ENCODE assay signal across 9 mouse cellular contexts in genomic region chr19:4879324-4879703, GRCm38 (mm10). TPM values are rescaled to one million over a fixed set of nuclear protein-coding genes. Genes with fewer than 3 reads are reported as not detected.
DNase-seq lines count a peak whose midpoint lies in the region; ATAC-seq and TF ChIP-seq lines count a peak whose summit lies in the region.
"Had no signal": no experiment of that assay in that cellular context is flagged by ENCODE, and none has a peak within 500 bp of the region (broad histone marks: within the 10 kb centered on the region; RNA-seq: fewer than 3 reads in every experiment).

No protein-coding gene starts in this region.

- H3K4me2 ChIP-seq in hindbrain, embryonic 11.5 days (replicated peaks; ENCODE audit: low read depth, low read length): peak overlapping the region; percentile 89

- no peak for TF ChIP-seq CTCF in ES-Bruce4 (IDR thresholded peaks at IDR 0.05; ENCODE audit: low read depth, low read length)

- no peak for ATAC-seq in hindbrain, embryonic 11.5 days (ENCODE audit: low FRiP score)

- TF ChIP-seq POLR2A in ES-Bruce4 (IDR thresholded peaks at IDR 0.05; ENCODE audit: insufficient read depth, low read length): no peak

- H3K4me3 ChIP-seq in heart, embryonic 10.5 days: peak overlapping the region; percentile 95
- peak overlapping the region; percentile 87 for H3K4me3 ChIP-seq in ES-Bruce4 (ENCODE audit: low read depth, low read length)
- H3K4me3 ChIP-seq in hindbrain, embryonic 11.5 days (ENCODE audit: low read depth, low read length): peak overlapping the region; percentile 62
- peak overlapping the region; percentile 94 for H3K4me3 ChIP-seq in midbrain, embryonic 10.5 days

- peak overlapping the region; percentile 70 for H3K9ac ChIP-seq in ES-Bruce4 (ENCODE audit: low read depth, poor library complexity, severe bottlenecking)
- no peak overlapping the region for H3K9ac ChIP-seq in hindbrain, embryonic 11.5 days (ENCODE audit: low read depth, low read length)

- no peak for TF ChIP-seq EP300 in ES-Bruce4 (IDR thresholded peaks at IDR 0.05; ENCODE audit: insufficient read depth, low read depth, low read length)

- no peak overlapping the region for H3K27ac ChIP-seq in heart, embryonic 10.5 days
- H3K27ac ChIP-seq in ES-Bruce4 (ENCODE audit: insufficient read depth, low read length): no peak overlapping the region
- H3K27ac ChIP-seq in hindbrain, embryonic 11.5 days (ENCODE audit: low read depth, low read length): no peak overlapping the region
- no peak overlapping the region for H3K27ac ChIP-seq in midbrain, embryonic 10.5 days (replicated peaks)

- H3K9me3 ChIP-seq in heart, embryonic 10.5 days: no peaks in the 10 kb centered on the region
- no peaks in the 10 kb centered on the region for H3K9me3 ChIP-seq in ES-Bruce4 (replicated peaks; ENCODE audit: control insufficient read depth, insufficient read depth, low read length, poor library complexity, severe bottlenecking)
- H3K9me3 ChIP-seq in hindbrain, embryonic 11.5 days (ENCODE audit: control insufficient read depth, low read length): no peaks in the 10 kb centered on the region
- no peaks in the 10 kb centered on the region for H3K9me3 ChIP-seq in midbrain, embryonic 10.5 days (replicated peaks)

- peaks cover 30% of the 10 kb centered on the region for H3K4me1 ChIP-seq in heart, embryonic 10.5 days
- H3K4me1 ChIP-seq in ES-Bruce4 (ENCODE audit: control insufficient read depth, insufficient read depth, low read length): peaks cover 2% of the 10 kb centered on the region
- H3K4me1 ChIP-seq in hindbrain, embryonic 11.5 days (replicated peaks; ENCODE audit: control insufficient read depth, insufficient read depth, low read length): peaks cover 2% of the 10 kb centered on the region; the same call in 1 of the 2 replicates
- H3K4me1 ChIP-seq in midbrain, embryonic 10.5 days: peaks cover 41% of the 10 kb centered on the region

- H3K27me3 ChIP-seq in heart, embryonic 10.5 days (ENCODE audit: insufficient read depth, poor library complexity, severe bottlenecking): peaks cover 3% of the 10 kb centered on the region; the same call in 1 of the 2 replicates
- H3K27me3 ChIP-seq in ES-Bruce4 (ENCODE audit: control insufficient read depth, insufficient read depth, low read length, poor library complexity, severe bottlenecking): no peaks in the 10 kb centered on the region
- no peaks in the 10 kb centered on the region for H3K27me3 ChIP-seq in hindbrain, embryonic 11.5 days (ENCODE audit: control insufficient read depth, insufficient read depth, low read length)
- H3K27me3 ChIP-seq in midbrain, embryonic 10.5 days (ENCODE audit: low read depth, poor library complexity, severe bottlenecking): peaks cover 12% of the 10 kb centered on the region

- 70% methylated on average over 10 of the region's 10 CpGs for WGBS in heart, embryonic 10.5 days
- WGBS in hindbrain, embryonic 11.5 days: 67% methylated on average over 10 of the region's 10 CpGs
- 77% methylated on average over 10 of the region's 10 CpGs for WGBS in midbrain, embryonic 10.5 days

- no peak for DNase-seq in heart, embryonic 10.5 days (ENCODE audit: low spot score)
- no peak for DNase-seq in heart, adult 8-10 months (ENCODE audit: low spot score)
- DNase-seq in hindbrain, embryonic 11.5 days (ENCODE audit: low spot score): no peak
- no peak for DNase-seq in midbrain, embryonic 10.5 days (ENCODE audit: low spot score)
- no peak for DNase-seq in layer of hippocampus, adult 8-10 months (ENCODE audit: low spot score in 2 of 2)
- no peak for DNase-seq in natural killer cell, adult 2 months (ENCODE audit: low spot score in 2 of 2)
- no peak for DNase-seq in frontal cortex, postnatal 10 days (ENCODE audit: low spot score in 2 of 2)

- peaks cover 8% of the 10 kb centered on the region; the same call in 1 of the 2 replicates for H3K36me3 ChIP-seq in heart, embryonic 10.5 days
- H3K36me3 ChIP-seq in ES-Bruce4 (ENCODE audit: control insufficient read depth, insufficient read depth, low read length, poor library complexity, severe bottlenecking): no peaks in the 10 kb centered on the region
- H3K36me3 ChIP-seq in hindbrain, embryonic 11.5 days (ENCODE audit: control insufficient read depth, insufficient read depth, low read length): no peaks in the 10 kb centered on the region
- no peaks in the 10 kb centered on the region; the same call in 1 of the 2 replicates for H3K36me3 ChIP-seq in midbrain, embryonic 10.5 days

RNA-seq across cellular contexts. Expression of gene Zdhhc24, which starts 0.8 kb away (rescaled TPM):
- 10.2 and 12.3 TPM in 2 replicates for polyA plus RNA-seq in heart, embryonic 10.5 days (2016; fragmentation: Nextera tagmentation; extraction: Ambion mirVana)
- total RNA-seq in heart, adult 8-10 months (2022): 1 to 10 TPM; 2.8 to 4.2 (median 3.4) TPM
- 8.2 and 10.3 TPM in 2 replicates for polyA plus RNA-seq in ES-Bruce4 (2011; ENCODE audit: insufficient read depth, insufficient read length, low read depth, missing spikeins)
- polyA plus RNA-seq in hindbrain, embryonic 11.5 days (2014; fragmentation: Nextera tagmentation; extraction: Ambion mirVana): 14.1 and 16.3 TPM in 2 replicates
- 14.6 and 17.7 TPM in 2 replicates for polyA plus RNA-seq in midbrain, embryonic 10.5 days (2016; fragmentation: Nextera tagmentation; extraction: Ambion mirVana)
- total RNA-seq in layer of hippocampus, adult 8-10 months (2022): 10 to 100 TPM; 25.1 to 32.1 (median 25.6) TPM

RNA-seq across cellular contexts. Expression of gene Actn3, which starts 1.6 kb away (rescaled TPM):
- polyA plus RNA-seq in heart, embryonic 10.5 days (2016; fragmentation: Nextera tagmentation; extraction: Ambion mirVana): 6.8 and 9.9 TPM in 2 replicates
- 1 to 10 TPM; 2.0 to 4.3 (median 2.6) TPM for total RNA-seq in heart, adult 8-10 months (2022)
- polyA plus RNA-seq in ES-Bruce4 (2011; ENCODE audit: insufficient read depth, insufficient read length, low read depth, missing spikeins): 4.5 and 4.8 TPM in 2 replicates
- polyA plus RNA-seq in hindbrain, embryonic 11.5 days (2014; fragmentation: Nextera tagmentation; extraction: Ambion mirVana): 1.4 and 3.2 TPM in 2 replicates
- 0.99 and 1.9 TPM in 2 replicates for polyA plus RNA-seq in midbrain, embryonic 10.5 days (2016; fragmentation: Nextera tagmentation; extraction: Ambion mirVana)
- 1 to 10 TPM in 3 of 4 experiments, under 1 TPM in 1; 0.74 to 1.4 (median 1.1) TPM for total RNA-seq in layer of hippocampus, adult 8-10 months (2022)

RNA-seq across cellular contexts. Expression of gene Ctsf, which starts 24.4 kb away (rescaled TPM):
- 30.3 and 32.2 TPM in 2 replicates for polyA plus RNA-seq in heart, embryonic 10.5 days (2016; fragmentation: Nextera tagmentation; extraction: Ambion mirVana)
- total RNA-seq in heart, adult 8-10 months (2022): 10 to 100 TPM; 77.7 to 86.2 (median 81.6) TPM
- polyA plus RNA-seq in ES-Bruce4 (2011; ENCODE audit: insufficient read depth, insufficient read length, low read depth, missing spikeins): 13.5 and 13.6 TPM in 2 replicates
- 38.5 and 40.9 TPM in 2 replicates for polyA plus RNA-seq in hindbrain, embryonic 11.5 days (2014; fragmentation: Nextera tagmentation; extraction: Ambion mirVana)
- polyA plus RNA-seq in midbrain, embryonic 10.5 days (2016; fragmentation: Nextera tagmentation; extraction: Ambion mirVana): 29.8 and 38.4 TPM in 2 replicates
- 100 to 1,000 TPM; 110 to 126 (median 119) TPM for total RNA-seq in layer of hippocampus, adult 8-10 months (2022)

RNA-seq across cellular contexts. Expression of gene Bbs1, which starts 27.1 kb away (rescaled TPM):
- polyA plus RNA-seq in heart, embryonic 10.5 days (2016; fragmentation: Nextera tagmentation; extraction: Ambion mirVana): 3.1 and 3.2 TPM in 2 replicates
- 1 to 10 TPM; 2.6 to 3.2 (median 2.9) TPM for total RNA-seq in heart, adult 8-10 months (2022)
- 3.9 and 5.3 TPM in 2 replicates for polyA plus RNA-seq in ES-Bruce4 (2011; ENCODE audit: insufficient read depth, insufficient read length, low read depth, missing spikeins)
- 8.1 and 11.6 TPM in 2 replicates for polyA plus RNA-seq in hindbrain, embryonic 11.5 days (2014; fragmentation: Nextera tagmentation; extraction: Ambion mirVana)
- 7.0 and 10.3 TPM in 2 replicates for polyA plus RNA-seq in midbrain, embryonic 10.5 days (2016; fragmentation: Nextera tagmentation; extraction: Ambion mirVana)
- 10 to 100 TPM; 32.7 to 45.2 (median 39.3) TPM for total RNA-seq in layer of hippocampus, adult 8-10 months (2022)

RNA-seq across cellular contexts. Expression of gene Ccdc87, which starts 40.1 kb away (rescaled TPM):
- polyA plus RNA-seq in heart, embryonic 10.5 days (2016; fragmentation: Nextera tagmentation; extraction: Ambion mirVana): 0.17 TPM in 1 of 2 replicates, not detected in the other
- total RNA-seq in heart, adult 8-10 months (2022): under 1 TPM in 2 of 4 experiments, not detected in 2; 0.09 to 0.14 TPM
- polyA plus RNA-seq in ES-Bruce4 (2011; ENCODE audit: insufficient read depth, insufficient read length, low read depth, missing spikeins): 0.27 TPM in 1 of 2 replicates, not detected in the other
- 0.33 and 0.34 TPM in 2 replicates for polyA plus RNA-seq in hindbrain, embryonic 11.5 days (2014; fragmentation: Nextera tagmentation; extraction: Ambion mirVana)
- polyA plus RNA-seq in midbrain, embryonic 10.5 days (2016; fragmentation: Nextera tagmentation; extraction: Ambion mirVana): 0.07 and 0.14 TPM in 2 replicates
- 1 to 10 TPM; 2.1 to 2.8 (median 2.4) TPM for total RNA-seq in layer of hippocampus, adult 8-10 months (2022)
- total RNA-seq: gastrocnemius, adult 8-10 months had no signal
